Mouse (Mus musculus) left cerebral cortex, postnatal 14 days (tissue): ENCODE data around the gene Usp19. TPM values are rescaled to one million over a fixed set of nuclear protein-coding genes. Genes with fewer than 3 reads are reported as not detected.

ENCODE experiments used
- DNase-seq, 2 experiments: peaks; one replicate each; pipeline ENCODE4 v3.0.0; 2021 to 2022; ENCODE audit warnings: low spot score in 2 of 2, mixed read lengths in 1 of 2
- intact Hi-C: fragments of 180-260 bp; cut with DNase I; formaldehyde crosslinking; loops from one replicate; pipeline ENCODE4 v1.15.1; 2025
- total RNA-seq, 2 experiments: library from RNA; stranded (reverse); gene quantifications; 2 replicates each; pipeline ENCODE4 v1.2.3; 2021

The Usp19 gene
- total RNA-seq, 2 experiments from 2014 or later, result 119 to 128 TPM

DNA sequence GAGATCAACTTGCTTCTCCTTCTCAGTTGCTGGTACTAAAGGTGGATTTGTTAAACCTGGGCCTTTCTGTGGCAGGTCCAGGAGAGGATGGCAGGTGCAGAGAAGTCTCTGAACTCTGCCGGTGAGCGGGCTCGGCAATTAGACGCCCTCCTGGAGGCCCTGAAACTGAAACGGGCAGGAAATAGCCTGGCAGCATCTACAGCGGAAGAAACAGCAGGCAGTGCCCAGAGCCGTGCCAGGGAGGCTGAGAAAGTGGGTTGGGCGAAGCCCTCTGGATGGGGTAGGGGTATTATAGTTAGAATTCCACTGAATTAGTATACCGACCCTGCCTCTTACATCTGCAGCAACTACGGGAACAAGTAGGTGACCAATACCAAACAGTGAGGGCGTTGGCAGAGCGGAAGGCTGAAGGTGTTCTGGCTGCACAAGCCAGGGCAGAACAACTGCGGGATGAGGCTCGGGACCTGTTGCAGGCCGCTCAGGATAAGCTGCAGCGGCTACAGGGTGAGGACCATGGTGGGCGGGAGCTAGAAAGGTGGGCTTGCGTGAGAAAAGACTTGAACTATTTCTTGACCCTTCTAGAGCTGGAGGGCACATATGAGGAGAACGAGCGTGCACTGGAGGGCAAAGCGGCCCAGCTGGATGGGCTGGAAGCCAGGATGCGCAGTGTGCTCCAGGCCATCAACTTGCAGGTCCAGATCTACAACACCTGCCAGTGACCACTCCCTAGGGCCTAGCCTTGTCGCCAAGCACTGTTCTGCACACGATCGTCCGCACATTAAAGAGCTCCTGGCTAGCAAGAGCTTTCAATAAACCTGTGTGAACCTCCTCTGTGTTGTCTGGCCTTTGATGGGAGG, 472 bp upstream of the Usp19 start:
- intact Hi-C loops, result no loop called here
- no peak for DNase-seq

- intact Hi-C loops, result no loop called here
- DNase-seq, result no peak
These were observed 831 bp downstream of the Usp19 start for GRCm38 (mm10) chr9:108491286-108491580.

DNA sequence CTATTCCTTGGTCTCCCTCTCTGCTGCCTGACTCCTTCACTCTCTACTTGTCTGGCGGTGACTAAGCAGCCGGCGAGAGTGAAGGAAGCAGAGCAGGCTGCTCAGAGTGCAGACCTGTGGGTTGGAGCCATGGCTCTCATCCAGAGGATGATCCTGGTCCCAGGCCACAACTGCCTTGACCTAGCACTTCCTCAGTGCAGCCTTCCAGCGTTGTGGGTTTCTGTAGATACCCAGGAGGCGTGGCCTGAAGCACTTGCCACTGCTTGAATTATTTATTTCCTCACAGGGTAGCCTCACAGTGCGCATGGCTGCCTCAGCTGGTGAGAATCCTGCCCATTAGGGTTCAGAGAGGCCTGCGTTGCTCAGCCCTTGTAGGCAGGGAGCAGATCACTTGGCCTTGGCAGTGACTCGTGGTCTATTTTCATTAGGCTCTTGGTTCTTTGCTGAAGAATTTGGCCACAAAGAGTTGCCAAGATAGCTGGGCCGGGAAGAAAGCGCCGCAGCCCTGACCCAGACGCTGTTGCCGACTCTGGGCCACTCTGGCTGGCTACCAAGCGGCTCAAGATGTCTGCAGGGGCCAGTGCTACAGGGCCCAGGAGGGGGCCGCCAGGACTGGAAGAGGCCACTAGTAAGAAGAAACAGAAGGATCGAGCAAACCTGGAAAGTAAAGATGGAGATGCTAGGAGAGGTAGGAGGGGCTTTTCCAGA, 1.8 kb downstream of the Usp19 start:
- intact Hi-C loops, result no loop called here
- DNase-seq, result no peak

DNA sequence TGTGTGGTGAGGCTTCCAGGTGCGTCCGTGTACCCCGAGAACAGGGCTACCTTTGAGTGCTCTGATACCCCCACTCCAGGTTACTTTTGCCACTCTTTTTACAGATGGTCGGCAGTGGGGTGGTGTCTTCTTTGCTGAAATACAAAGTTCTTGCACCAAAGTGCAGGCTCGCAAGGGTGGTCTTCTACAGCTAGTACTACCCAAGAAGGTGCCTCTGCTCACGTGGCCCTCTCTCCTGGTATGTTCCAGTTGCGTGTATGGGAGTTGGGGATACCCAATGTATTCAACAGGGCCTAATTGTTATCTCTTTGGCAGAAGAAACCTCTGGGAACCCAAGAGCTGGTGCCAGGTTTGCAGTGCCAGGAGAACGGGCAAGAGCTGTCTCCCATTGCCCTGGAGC, 2.8 kb downstream of the Usp19 start:
- intact Hi-C loops, result no loop called here
- no peak for DNase-seq

- intact Hi-C loops, result no loop called here
- no peak for DNase-seq
These were observed 3.9 kb downstream of the Usp19 start for GRCm38 (mm10) chr9:108494146-108494825.

DNA sequence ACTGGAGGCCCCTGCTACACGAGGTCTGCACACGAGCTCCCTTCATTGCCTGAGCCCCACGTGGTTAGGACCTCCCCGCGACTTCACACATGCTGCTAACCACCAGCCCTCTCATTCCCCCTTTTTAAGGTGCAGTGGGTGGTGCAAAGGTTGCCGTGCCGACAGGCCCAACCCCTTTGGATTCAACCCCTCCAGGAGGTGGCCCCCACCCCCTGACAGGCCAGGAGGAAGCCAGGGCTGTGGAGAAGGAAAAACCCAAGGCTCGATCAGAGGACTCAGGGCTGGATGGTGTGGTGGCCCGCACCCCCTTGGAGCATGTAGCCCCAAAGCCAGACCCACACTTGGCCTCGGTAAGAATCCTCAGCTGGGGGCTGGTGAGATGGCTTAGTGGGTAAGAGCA, 4.5 kb downstream of the Usp19 start:
- DNase-seq, result no peak
- intact Hi-C loops, result no loop called here

DNA sequence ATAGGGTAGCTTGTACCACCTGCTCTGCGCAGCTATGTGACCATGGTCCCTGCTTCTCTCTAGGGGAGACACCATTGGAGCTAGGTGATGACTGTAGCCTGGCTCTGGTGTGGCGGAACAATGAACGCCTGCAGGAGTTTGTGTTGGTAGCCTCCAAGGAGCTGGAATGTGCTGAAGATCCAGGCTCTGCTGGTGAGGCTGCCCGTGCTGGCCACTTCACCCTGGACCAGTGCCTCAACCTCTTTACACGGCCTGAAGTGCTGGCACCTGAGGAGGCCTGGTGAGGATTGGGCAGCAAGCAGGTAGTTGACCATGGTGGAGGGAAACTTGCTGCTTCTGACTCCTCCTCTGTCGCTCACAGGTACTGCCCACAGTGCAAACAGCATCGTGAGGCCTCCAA, 8.8 kb downstream of the Usp19 start:
- intact Hi-C loops, result no loop called here

DNA sequence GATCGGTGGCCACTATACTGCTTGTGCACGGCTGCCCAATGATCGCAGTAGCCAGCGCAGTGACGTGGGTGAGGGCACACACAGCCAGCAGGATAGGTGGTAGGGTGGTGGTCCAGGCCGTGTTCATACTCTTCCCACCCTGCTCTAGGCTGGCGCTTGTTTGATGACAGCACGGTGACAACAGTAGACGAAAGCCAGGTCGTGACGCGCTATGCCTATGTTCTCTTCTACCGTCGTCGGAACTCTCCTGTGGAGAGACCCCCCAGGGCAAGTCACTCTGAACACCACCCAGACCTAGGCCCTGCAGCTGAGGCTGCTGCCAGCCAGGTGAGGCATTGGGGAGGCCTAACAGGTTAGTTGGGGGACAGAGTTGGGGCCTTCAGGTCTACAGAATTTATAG, 9.5 kb downstream of the Usp19 start:
- intact Hi-C loops, result no loop called here
- DNase-seq, result no peak

More for the DNA sequence above, 8.8 kb downstream of the Usp19 start:
- DNase-seq, result no peak

DNA sequence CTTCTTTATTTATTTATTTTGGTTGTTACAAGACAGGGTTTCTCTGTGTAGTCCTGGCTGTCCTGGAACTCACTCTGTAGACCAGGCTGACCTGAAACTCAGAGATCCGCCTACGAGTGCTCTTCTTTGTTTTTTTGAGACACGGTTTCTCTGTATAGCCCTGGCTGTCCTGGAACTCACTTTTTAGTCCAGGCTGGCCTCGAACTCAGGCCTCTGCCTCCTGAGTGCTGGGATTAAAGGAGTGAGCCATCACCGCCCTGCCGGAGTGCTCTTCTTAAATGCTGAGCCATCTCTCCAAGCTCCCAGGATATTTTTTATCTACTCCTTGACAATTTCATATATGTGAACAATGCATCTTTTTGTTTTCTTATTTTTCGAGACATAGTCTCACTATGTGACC, 16.5 kb downstream of the Usp19 start:
- no peak for DNase-seq
- intact Hi-C loops, result no loop called here

DNA sequence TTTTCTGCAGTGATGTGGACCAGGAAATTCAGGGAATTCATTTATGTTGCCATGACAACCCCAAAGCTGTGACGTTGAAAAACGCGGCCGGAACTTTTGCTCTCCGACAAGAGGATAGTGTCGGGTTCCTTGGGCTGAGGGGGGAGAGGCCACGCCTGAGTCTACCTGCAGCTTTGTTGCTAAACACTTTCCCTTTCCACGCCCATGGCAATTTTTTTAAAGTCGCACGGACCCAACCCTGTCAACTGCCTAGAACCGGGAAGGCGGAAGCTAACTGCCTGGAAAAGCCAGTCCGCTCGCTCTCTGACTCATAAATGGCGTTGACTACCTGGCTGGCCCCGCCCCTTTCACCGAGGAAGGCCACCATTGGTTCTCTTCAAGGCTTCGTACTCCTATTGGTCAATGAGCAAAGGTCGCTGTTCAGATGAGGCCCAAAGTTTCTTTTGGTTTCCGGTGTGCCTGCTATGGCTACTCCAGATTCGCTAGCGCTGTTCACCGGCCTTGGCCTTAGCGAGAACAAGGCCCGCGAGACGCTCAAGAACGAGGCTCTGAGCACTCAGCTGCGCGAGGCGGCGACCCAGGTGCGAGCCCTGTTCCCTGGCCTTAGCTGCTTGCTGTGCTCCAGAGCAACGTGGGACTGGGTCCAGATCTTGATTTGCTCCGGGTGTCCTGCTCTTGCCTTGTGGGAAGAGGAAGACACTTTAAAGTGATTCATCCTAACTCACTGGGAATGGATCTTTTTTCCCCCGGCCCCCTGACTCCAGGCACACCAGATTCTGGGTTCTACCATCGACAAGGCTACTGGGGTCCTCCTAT, 17.4 kb downstream of the Usp19 start, which contains the start of gene Qars:
Gene Qars, plus strand, starts transcription at position 88 of the 816 bp plus-strand sequence.
- intact Hi-C loops, result no loop called here
- DNase-seq, result peak; percentile 93 to 97

DNA sequence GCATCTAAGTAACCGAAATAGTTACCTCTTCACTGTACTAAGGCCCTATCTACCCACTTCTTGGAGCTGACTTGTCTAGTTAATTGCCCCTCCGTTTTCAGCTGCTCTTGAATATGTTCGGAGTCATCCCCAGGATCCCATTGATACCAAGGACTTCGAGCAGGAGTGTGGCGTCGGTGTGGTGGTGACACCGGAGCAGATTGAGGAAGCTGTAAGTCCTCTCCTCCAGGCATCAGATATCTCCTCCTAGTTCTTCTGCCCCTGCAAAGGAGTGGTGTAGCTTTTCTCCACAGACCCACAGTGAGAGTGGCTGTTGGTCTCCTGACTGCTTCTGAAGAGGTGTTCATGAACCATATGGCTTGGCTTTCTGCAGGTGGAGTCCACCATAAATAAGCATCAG, 18.4 kb downstream of the Usp19 start:
- intact Hi-C loops, result no loop called here

DNA sequence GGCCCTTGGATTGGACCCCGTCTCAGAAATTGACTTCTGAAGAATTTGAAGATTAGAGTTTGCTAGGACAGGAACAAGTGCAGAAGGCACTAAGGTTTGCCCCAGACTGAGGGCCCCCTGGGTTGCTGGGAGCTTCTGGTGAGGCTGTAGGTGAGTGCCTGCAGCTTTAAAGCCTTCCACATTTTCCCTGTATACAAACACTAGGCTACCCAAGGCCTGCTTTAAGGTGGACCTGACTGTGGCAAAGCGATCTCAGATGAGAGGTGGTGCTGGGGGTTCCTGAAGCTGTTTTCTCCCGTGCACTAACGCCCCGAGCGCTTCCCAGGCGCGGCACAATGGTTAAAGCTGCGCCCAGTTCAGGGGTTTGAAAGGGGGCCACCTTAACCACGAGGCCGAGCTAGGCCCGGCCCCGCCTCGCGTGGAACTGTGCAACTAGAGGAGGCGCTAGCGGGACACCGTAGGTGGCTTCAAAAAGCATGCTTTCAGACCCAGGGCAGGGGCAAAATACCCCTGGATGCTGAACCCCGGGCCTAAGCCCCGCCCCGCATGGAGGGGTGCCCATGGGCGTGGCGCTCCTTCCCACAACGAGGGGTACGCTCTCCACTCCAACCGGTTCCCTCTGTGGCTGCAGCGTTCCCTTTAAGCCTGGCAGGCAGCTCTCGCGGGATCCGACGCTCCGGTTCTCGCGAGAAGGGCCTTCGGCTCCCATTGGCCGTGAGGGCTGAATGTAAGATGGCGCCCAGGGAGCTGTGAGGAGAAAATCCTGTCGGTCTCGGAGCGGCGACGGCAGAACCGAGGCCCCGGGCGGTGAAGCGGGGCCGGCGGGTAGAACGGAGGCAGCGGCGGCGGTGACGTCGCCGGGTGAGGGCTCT, 26.2 kb downstream of the Usp19 start, which contains the start of gene Qrich1:
Gene Qrich1, plus strand, starts transcription at position 427 of the 872 bp plus-strand sequence.
- DNase-seq, result peak; percentile 94 to 95
- intact Hi-C loops, result loop anchor here (5.0 kb wide), 1 partner anchor 36 kb away; no protein-coding TSS in a partner anchor

More for the DNA sequence above, 18.4 kb downstream of the Usp19 start:
- no peak for DNase-seq

DNA sequence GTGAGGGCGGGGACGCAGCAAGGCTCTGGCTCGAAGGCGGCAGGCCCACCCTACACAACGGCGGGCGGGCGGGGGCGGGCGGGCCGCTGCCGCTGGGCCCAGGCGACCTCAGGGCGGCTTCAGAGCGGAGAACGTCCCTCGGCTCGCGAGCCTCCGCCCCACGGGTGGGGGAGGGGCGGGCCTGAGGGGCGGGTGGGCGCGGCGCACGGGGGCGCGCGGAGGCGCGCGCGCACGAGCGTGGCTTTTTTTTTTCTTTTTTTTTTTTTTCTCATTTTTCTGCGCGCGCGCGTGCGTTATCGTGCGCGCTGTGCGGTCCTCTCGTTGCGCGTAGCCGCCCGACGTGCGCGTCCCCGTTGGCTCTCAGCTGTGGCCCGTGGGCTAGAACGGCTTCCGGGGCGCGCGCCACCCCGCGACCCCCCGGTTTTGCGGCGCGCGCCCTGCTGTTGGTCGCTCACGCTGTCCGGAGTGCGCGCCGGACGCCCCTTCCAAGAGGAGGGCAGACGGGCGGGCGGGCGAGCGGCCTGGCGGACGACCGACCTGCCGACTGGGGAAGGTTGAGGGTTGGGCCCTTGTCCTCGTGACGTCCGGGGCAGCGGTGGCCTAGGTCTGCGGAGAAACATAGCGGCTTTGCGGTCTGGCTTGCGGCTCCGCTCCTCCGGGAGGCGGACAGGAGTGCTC, 27.0 kb downstream of the Usp19 start:
- intact Hi-C loops, result loop anchor here (5.0 kb wide), 1 partner anchor 35 kb away; no protein-coding TSS in a partner anchor
- DNase-seq, result peak; percentile 88 to 90

- DNase-seq, result peak; percentile 56 to 71
- intact Hi-C loops, result loop anchor here (5.0 kb wide), 1 partner anchor 34 kb away; no protein-coding TSS in a partner anchor
These were observed 27.5 kb downstream of the Usp19 start for GRCm38 (mm10) chr9:108517931-108518332.

GRCm38 (mm10) chr9:108521604-108522003, 31.2 kb downstream of the Usp19 start:
- intact Hi-C loops, result no loop called here

GRCm38 (mm10) chr9:108523341-108523740, 32.9 kb downstream of the Usp19 start:
- intact Hi-C loops, result no loop called here

More at GRCm38 (mm10) chr9:108521604-108522003, 31.2 kb downstream of the Usp19 start:
- no peak for DNase-seq

GRCm38 (mm10) chr9:108525400-108525799, 35.0 kb downstream of the Usp19 start:
- intact Hi-C loops, result no loop called here
- no peak for DNase-seq

More at GRCm38 (mm10) chr9:108523341-108523740, 32.9 kb downstream of the Usp19 start:
- no peak for DNase-seq

GRCm38 (mm10) chr9:108530954-108531353, 40.6 kb downstream of the Usp19 start:
- no peak for DNase-seq
- intact Hi-C loops, result no loop called here
